Mouse (Mus musculus): Measurements from ENCODE around the gene Rab7. TPM values are rescaled to one million over a fixed set of nuclear protein-coding genes. Genes with fewer than 3 reads are reported as not detected.

The Rab7 gene
- polyA plus RNA-seq, 1 experiment from 2014 or later = 378 TPM

- Histone ChIP-seq H3K9ac (replicated peaks; ENCODE audit: low read length) (no peak overlapping the region), H3K36me3 (ENCODE audit: control insufficient read depth, insufficient read depth, low read length) (no peaks in the 10 kb centered on the region), H3K9me3 (ENCODE audit: control insufficient read depth, low read length) (no peaks in the 10 kb centered on the region), H3K4me2 (ENCODE audit: low read length) (no peak overlapping the region), H3K4me1 (ENCODE audit: control insufficient read depth, insufficient read depth, low read length) (no peaks in the 10 kb centered on the region), H3K4me3 (replicated peaks; ENCODE audit: low read depth, low read length) (no peak overlapping the region), H3K27me3 (ENCODE audit: control insufficient read depth, insufficient read depth, low read length) (no peaks in the 10 kb centered on the region), H3K27ac (replicated peaks; ENCODE audit: low read depth, low read length) (no peak overlapping the region)
- WGBS = 88% methylated on average over 4 of the region's 4 CpGs
- no peak for ATAC-seq (ENCODE audit: low FRiP score, low TSS enrichment)
- no peak for DNase-seq
Observed at GRCm38 (mm10) chr6:88060602-88061001, 15.5 kb upstream of the Rab7 start.

- Histone ChIP-seq H3K9ac (replicated peaks; ENCODE audit: low read length) (no peak overlapping the region), H3K4me1 (ENCODE audit: control insufficient read depth, insufficient read depth, low read length) (no peaks in the 10 kb centered on the region), H3K4me3 (replicated peaks; ENCODE audit: low read depth, low read length) (no peak overlapping the region), H3K4me2 (ENCODE audit: low read length) (no peak overlapping the region), H3K9me3 (ENCODE audit: control insufficient read depth, low read length) (no peaks in the 10 kb centered on the region), H3K27ac (replicated peaks; ENCODE audit: low read depth, low read length) (no peak overlapping the region), H3K27me3 (ENCODE audit: control insufficient read depth, insufficient read depth, low read length) (no peaks in the 10 kb centered on the region), H3K36me3 (ENCODE audit: control insufficient read depth, insufficient read depth, low read length) (no peaks in the 10 kb centered on the region)
- ATAC-seq (ENCODE audit: low FRiP score, low TSS enrichment) = no peak
- DNase-seq = no peak
- 86% methylated on average over 5 of the region's 5 CpGs for WGBS
Observed at GRCm38 (mm10) chr6:88059903-88060302, 14.8 kb upstream of the Rab7 start.

- WGBS = 92% methylated on average over 5 of the region's 5 CpGs
- no peak overlapping the region for H3K4me3 ChIP-seq (replicated peaks; ENCODE audit: low read depth, low read length)
- H3K27ac ChIP-seq (replicated peaks; ENCODE audit: low read depth, low read length) = no peak overlapping the region
- no peak overlapping the region for H3K9ac ChIP-seq (replicated peaks; ENCODE audit: low read length)
- no peaks in the 10 kb centered on the region for H3K27me3 ChIP-seq (ENCODE audit: control insufficient read depth, insufficient read depth, low read length)
- DNase-seq (no peak), ATAC-seq (ENCODE audit: low FRiP score, low TSS enrichment) (no peak)
- no peak overlapping the region for H3K4me2 ChIP-seq (ENCODE audit: low read length)
- no peaks in the 10 kb centered on the region for H3K9me3 ChIP-seq (ENCODE audit: control insufficient read depth, low read length)
- no peaks in the 10 kb centered on the region for H3K36me3 ChIP-seq (ENCODE audit: control insufficient read depth, insufficient read depth, low read length)
- no peaks in the 10 kb centered on the region for H3K4me1 ChIP-seq (ENCODE audit: control insufficient read depth, insufficient read depth, low read length)
Observed at GRCm38 (mm10) chr6:88056866-88057265, 11.8 kb upstream of the Rab7 start.

GRCm38 (mm10) chr6:88055663-88056062 lies 10.6 kb upstream of the Rab7 start:
- 75% methylated on average over 5 of the region's 5 CpGs for WGBS
- Histone ChIP-seq H3K4me1 (ENCODE audit: control insufficient read depth, insufficient read depth, low read length) (no peaks in the 10 kb centered on the region), H3K4me3 (replicated peaks; ENCODE audit: low read depth, low read length) (no peak overlapping the region), H3K27ac (replicated peaks; ENCODE audit: low read depth, low read length) (no peak overlapping the region), H3K9ac (replicated peaks; ENCODE audit: low read length) (no peak overlapping the region), H3K4me2 (ENCODE audit: low read length) (no peak overlapping the region), H3K36me3 (ENCODE audit: control insufficient read depth, insufficient read depth, low read length) (no peaks in the 10 kb centered on the region), H3K9me3 (ENCODE audit: control insufficient read depth, low read length) (no peaks in the 10 kb centered on the region), H3K27me3 (ENCODE audit: control insufficient read depth, insufficient read depth, low read length) (no peaks in the 10 kb centered on the region)
- ATAC-seq (ENCODE audit: low FRiP score, low TSS enrichment) (no peak), DNase-seq (no peak)

- no peak for DNase-seq
- Histone ChIP-seq H3K9me3 (ENCODE audit: control insufficient read depth, low read length) (no peaks in the 10 kb centered on the region), H3K27ac (replicated peaks; ENCODE audit: low read depth, low read length) (no peak overlapping the region), H3K4me2 (ENCODE audit: low read length) (no peak overlapping the region), H3K9ac (replicated peaks; ENCODE audit: low read length) (no peak overlapping the region), H3K4me3 (replicated peaks; ENCODE audit: low read depth, low read length) (no peak overlapping the region), H3K36me3 (ENCODE audit: control insufficient read depth, insufficient read depth, low read length) (no peaks in the 10 kb centered on the region), H3K27me3 (ENCODE audit: control insufficient read depth, insufficient read depth, low read length) (no peaks in the 10 kb centered on the region), H3K4me1 (ENCODE audit: control insufficient read depth, insufficient read depth, low read length) (no peaks in the 10 kb centered on the region)
- no peak for ATAC-seq (ENCODE audit: low FRiP score, low TSS enrichment)
- WGBS = 67% methylated on average over 9 of the region's 9 CpGs
Observed at GRCm38 (mm10) chr6:88054081-88054835, 9.2 kb upstream of the Rab7 start.

- Histone ChIP-seq H3K9ac (replicated peaks; ENCODE audit: low read length) (no peak overlapping the region), H3K27ac (replicated peaks; ENCODE audit: low read depth, low read length) (no peak overlapping the region), H3K4me3 (replicated peaks; ENCODE audit: low read depth, low read length) (no peak overlapping the region), H3K27me3 (ENCODE audit: control insufficient read depth, insufficient read depth, low read length) (no peaks in the 10 kb centered on the region), H3K4me1 (ENCODE audit: control insufficient read depth, insufficient read depth, low read length) (no peaks in the 10 kb centered on the region), H3K4me2 (ENCODE audit: low read length) (no peak overlapping the region), H3K9me3 (ENCODE audit: control insufficient read depth, low read length) (no peaks in the 10 kb centered on the region), H3K36me3 (ENCODE audit: control insufficient read depth, insufficient read depth, low read length) (no peaks in the 10 kb centered on the region)
- DNase-seq (no peak), ATAC-seq (ENCODE audit: low FRiP score, low TSS enrichment) (no peak)
- WGBS = 75% methylated on average over 11 of the region's 11 CpGs
Observed at GRCm38 (mm10) chr6:88053228-88054080, 8.4 kb upstream of the Rab7 start.

- DNase-seq (no peak), ATAC-seq (ENCODE audit: low FRiP score, low TSS enrichment) (no peak)
- Histone ChIP-seq H3K36me3 (ENCODE audit: control insufficient read depth, insufficient read depth, low read length) (no peaks in the 10 kb centered on the region), H3K9ac (replicated peaks; ENCODE audit: low read length) (no peak overlapping the region), H3K4me2 (ENCODE audit: low read length) (no peak overlapping the region), H3K27ac (replicated peaks; ENCODE audit: low read depth, low read length) (no peak overlapping the region), H3K9me3 (ENCODE audit: control insufficient read depth, low read length) (no peaks in the 10 kb centered on the region), H3K4me3 (replicated peaks; ENCODE audit: low read depth, low read length) (no peak overlapping the region), H3K4me1 (ENCODE audit: control insufficient read depth, insufficient read depth, low read length) (no peaks in the 10 kb centered on the region), H3K27me3 (ENCODE audit: control insufficient read depth, insufficient read depth, low read length) (no peaks in the 10 kb centered on the region)
- WGBS = 89% methylated on average over 5 of the region's 5 CpGs
Observed at GRCm38 (mm10) chr6:88051206-88051605, 6.1 kb upstream of the Rab7 start.

- 82% methylated on average over 6 of the region's 6 CpGs for WGBS
- Histone ChIP-seq H3K9me3 (ENCODE audit: control insufficient read depth, low read length) (no peaks in the 10 kb centered on the region), H3K4me3 (replicated peaks; ENCODE audit: low read depth, low read length) (no peak overlapping the region), H3K4me2 (ENCODE audit: low read length) (no peak overlapping the region), H3K4me1 (ENCODE audit: control insufficient read depth, insufficient read depth, low read length) (peaks cover 4% of the 10 kb centered on the region), H3K9ac (replicated peaks; ENCODE audit: low read length) (no peak overlapping the region), H3K36me3 (ENCODE audit: control insufficient read depth, insufficient read depth, low read length) (no peaks in the 10 kb centered on the region), H3K27ac (replicated peaks; ENCODE audit: low read depth, low read length) (no peak overlapping the region), H3K27me3 (ENCODE audit: control insufficient read depth, insufficient read depth, low read length) (no peaks in the 10 kb centered on the region)
- ATAC-seq (ENCODE audit: low FRiP score, low TSS enrichment) (no peak), DNase-seq (no peak)
Observed at GRCm38 (mm10) chr6:88049008-88049407, 3.9 kb upstream of the Rab7 start.

- ATAC-seq (ENCODE audit: low FRiP score, low TSS enrichment) (no peak), DNase-seq (no peak)
- peaks cover 15% of the 10 kb centered on the region for H3K4me1 ChIP-seq (ENCODE audit: control insufficient read depth, insufficient read depth, low read length)
- no peak overlapping the region for H3K4me3 ChIP-seq (replicated peaks; ENCODE audit: low read depth, low read length)
- H3K36me3 ChIP-seq (ENCODE audit: control insufficient read depth, insufficient read depth, low read length) = no peaks in the 10 kb centered on the region
- H3K27me3 ChIP-seq (ENCODE audit: control insufficient read depth, insufficient read depth, low read length) = no peaks in the 10 kb centered on the region
- no peak overlapping the region for H3K27ac ChIP-seq (replicated peaks; ENCODE audit: low read depth, low read length)
- WGBS = 85% methylated on average over 5 of the region's 5 CpGs
- H3K9ac ChIP-seq (replicated peaks; ENCODE audit: low read length) = no peak overlapping the region
- H3K4me2 ChIP-seq (ENCODE audit: low read length) = no peak overlapping the region
- H3K9me3 ChIP-seq (ENCODE audit: control insufficient read depth, low read length) = no peaks in the 10 kb centered on the region
Observed at GRCm38 (mm10) chr6:88047853-88048252, 2.8 kb upstream of the Rab7 start.

All from midbrain, embryonic 14.5 days (tissue).